Mouse (Mus musculus) forebrain, embryonic 10.5 days (tissue): Measurements from ENCODE around the gene Trim31. TPM values are rescaled to one million over a fixed set of nuclear protein-coding genes. Genes with fewer than 3 reads are reported as not detected.
A peak's percentile ranks its signal among the peaks of the same experiment; 100 is the strongest.

Experiments used
- DNase-seq: peaks from one replicate; pipeline ENCODE4 v3.0.0-alpha.2; 2017; ENCODE audit warnings: low spot score; ENCODE audit errors: extremely low spot score
- H3K27ac ChIP-seq: fragments of 300-500 bp; sonication (generic); 2 replicates; pipeline ENCODE4 v1.5.1; 2016; ENCODE audit warnings: mild to moderate bottlenecking
- H3K27me3 ChIP-seq: fragments of 300-500 bp; sonication (generic); 2 replicates; pipeline ENCODE4 v1.6.1; 2016; ENCODE audit warnings: mild to moderate bottlenecking; ENCODE audit not compliant: poor library complexity, severe bottlenecking
- H3K36me3 ChIP-seq: fragments of 300-500 bp; sonication (generic); replicated peaks from 2 replicates; pipeline ENCODE4 v1.6.1; 2016; ENCODE audit warnings: mild to moderate bottlenecking, moderate library complexity
- H3K4me1 ChIP-seq: fragments of 300-500 bp; sonication (generic); 2 replicates; pipeline ENCODE4 v1.6.1; 2016
- H3K4me3 ChIP-seq: fragments of 300-500 bp; sonication (generic); 2 replicates; pipeline ENCODE4 v1.5.1; 2016; ENCODE audit warnings: mild to moderate bottlenecking, moderate library complexity
- H3K9me3 ChIP-seq: fragments of 300-500 bp; sonication (generic); 2 replicates; pipeline ENCODE4 v1.6.1; 2016; ENCODE audit warnings: mild to moderate bottlenecking, moderate library complexity
- WGBS: fragments of 180-500 bp; shearing (Covaris S2); methylation state at CpG from one replicate; pipeline ENCODE4 v1.1.7; 2016; 5-methylcytosine and 5-hydroxymethylcytosine counted together
- polyA plus RNA-seq: library from polyadenylated mRNA; unstranded; fragments of >200 nt; fragmentation: Nextera tagmentation; extraction: Ambion mirVana; gene quantifications from 2 replicates; pipeline ENCODE4 v1.2.1, GENCODE M21; 2016

Trim31 gene
- polyA plus RNA-seq, 1 experiment from 2014 or later = not detected

DNA sequence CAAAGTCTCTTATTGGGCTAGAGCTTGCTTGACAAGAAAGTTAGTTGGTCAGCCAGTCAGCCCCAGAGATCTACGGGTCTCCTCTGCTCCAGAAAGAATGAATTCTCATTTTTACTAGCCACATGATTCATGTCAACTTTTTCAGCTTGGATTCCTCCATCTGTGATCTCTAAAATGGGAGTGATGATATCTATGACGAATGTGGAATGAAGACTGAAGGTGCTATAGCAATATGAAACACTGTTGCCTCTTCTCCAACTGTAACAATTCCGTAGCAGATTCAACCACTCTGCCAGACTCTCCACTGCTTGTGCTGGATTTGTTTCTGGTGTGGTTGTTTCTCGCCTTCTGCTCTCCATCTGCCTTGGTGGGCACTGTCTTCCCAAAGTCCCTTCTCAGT lies 33.2 kb downstream of the Trim31 start:
- DNase-seq = no peak
- H3K4me3 ChIP-seq = no peak overlapping the region
- WGBS = 81% methylated on average over 4 of the region's 4 CpGs
- H3K9me3 ChIP-seq = no peaks in the 10 kb centered on the region
- no peaks in the 10 kb centered on the region for H3K4me1 ChIP-seq
- H3K27ac ChIP-seq = no peak overlapping the region
- no peaks in the 10 kb centered on the region for H3K36me3 ChIP-seq
- H3K27me3 ChIP-seq = no peaks in the 10 kb centered on the region

DNA sequence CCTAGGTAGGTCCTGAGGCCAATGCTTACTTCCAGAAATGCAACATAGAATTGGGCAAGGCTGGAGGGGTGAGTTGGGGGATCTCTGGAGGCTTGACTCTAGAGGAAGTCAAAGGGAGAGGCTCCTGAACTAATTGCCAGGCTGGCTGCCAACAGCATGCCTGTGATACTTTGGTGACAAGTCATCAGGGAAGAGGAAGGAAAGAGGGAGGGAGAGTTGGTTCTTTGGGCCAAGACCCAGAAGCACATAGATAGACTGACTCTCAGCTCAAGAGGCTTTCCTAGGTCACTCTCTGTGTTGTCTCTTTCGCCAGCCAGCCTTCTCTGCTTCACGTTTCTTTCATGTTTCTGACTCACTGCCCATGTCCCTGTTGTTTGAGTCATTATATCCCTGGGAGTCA lies 33.9 kb downstream of the Trim31 start:
- no peak overlapping the region for H3K27ac ChIP-seq
- H3K27me3 ChIP-seq = no peaks in the 10 kb centered on the region
- no peak overlapping the region for H3K4me3 ChIP-seq

GRCm38 (mm10) chr17:36938056-36938455 lies 40.1 kb downstream of the Trim31 start:
- Histone ChIP-seq H3K4me1 (peaks cover 7% of the 10 kb centered on the region), H3K4me3 (no peak overlapping the region), H3K9me3 (no peaks in the 10 kb centered on the region), H3K27me3 (peaks cover 31% of the 10 kb centered on the region), H3K27ac (no peak overlapping the region), H3K36me3 (no peaks in the 10 kb centered on the region)
- WGBS = 83% methylated on average over 2 of the region's 2 CpGs
- DNase-seq = no peak

More for the DNA sequence above, 33.9 kb downstream of the Trim31 start:
- no peak for DNase-seq
- H3K9me3 ChIP-seq = no peaks in the 10 kb centered on the region
- no peaks in the 10 kb centered on the region for H3K36me3 ChIP-seq
- H3K4me1 ChIP-seq = no peaks in the 10 kb centered on the region
- WGBS = 79% methylated on average over 2 of the region's 2 CpGs

DNA sequence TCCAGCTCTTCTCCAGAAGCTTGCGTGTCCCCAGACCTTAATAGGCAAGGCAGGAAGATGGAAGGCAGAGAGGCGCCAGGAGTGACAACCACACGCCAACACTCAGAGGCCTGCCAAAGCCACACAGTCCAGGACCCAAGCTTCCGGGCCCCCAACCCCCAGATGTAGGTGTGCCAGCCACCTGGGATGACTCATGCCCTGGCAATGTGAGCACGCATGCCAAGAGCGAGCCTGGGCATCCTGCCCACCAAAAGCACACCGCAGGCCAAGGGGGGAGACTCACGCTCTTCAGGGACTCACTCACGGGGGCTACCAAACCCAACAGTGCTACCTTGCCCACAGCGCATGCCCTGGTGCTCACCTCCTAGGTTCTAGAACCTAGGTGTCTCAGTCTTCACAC lies 44.5 kb downstream of the Trim31 start:
- H3K4me3 ChIP-seq = peak overlapping the region; percentile 49
- H3K9me3 ChIP-seq = no peaks in the 10 kb centered on the region
- H3K36me3 ChIP-seq = no peaks in the 10 kb centered on the region
- H3K27me3 ChIP-seq = peaks cover 74% of the 10 kb centered on the region
- WGBS = 53% methylated on average over 10 of the region's 10 CpGs
- DNase-seq = no peak
- no peak overlapping the region for H3K27ac ChIP-seq
- peaks cover 28% of the 10 kb centered on the region for H3K4me1 ChIP-seq

DNA sequence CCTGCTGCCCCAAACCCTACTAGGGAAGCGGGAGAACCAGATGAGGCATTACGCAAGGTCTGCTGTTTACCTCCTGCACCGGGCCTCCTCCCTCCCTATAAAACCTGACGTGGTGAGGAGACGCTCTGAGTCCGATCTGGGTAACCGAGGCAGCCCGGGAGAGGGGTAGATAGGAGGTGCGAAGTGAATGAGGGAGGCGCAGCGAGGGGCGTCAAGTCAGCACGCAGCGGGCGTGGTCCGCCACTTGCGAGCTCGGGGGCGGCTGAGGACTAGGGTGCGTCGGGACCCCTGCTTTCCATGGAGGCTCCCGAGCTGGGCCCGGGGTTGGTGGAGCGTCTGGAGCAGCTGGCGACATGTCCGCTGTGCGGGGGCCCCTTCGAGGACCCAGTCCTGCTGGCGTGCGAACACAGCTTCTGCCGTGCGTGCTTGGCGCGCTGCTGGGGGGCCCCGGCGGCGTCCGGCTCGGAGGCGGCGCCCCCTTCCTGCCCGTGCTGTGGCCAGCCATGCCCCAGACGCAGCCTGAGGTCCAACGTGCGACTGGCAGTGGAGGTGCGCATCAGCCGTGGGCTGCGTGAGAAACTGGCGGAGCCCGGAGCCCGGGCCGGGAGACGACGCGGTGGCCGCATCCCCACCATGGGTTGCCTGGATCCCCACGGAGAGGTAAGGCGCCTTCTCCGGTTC lies 45.0 kb downstream of the Trim31 start, which contains the start of gene Rnf39:
Rnf39 (plus strand) TSS at position 128 of the 681 bp plus-strand sequence.
- peak within 1 kb of the TSS; percentile 49 for H3K4me3 ChIP-seq
- H3K27ac ChIP-seq = no peak within 1 kb of the TSS
- H3K27me3 ChIP-seq = peaks cover 79% of the 10 kb centered on the region
- no peaks in the 10 kb centered on the region for H3K9me3 ChIP-seq
- H3K36me3 ChIP-seq = no peaks in the 10 kb centered on the region
- DNase-seq = no peak
- 4% methylated on average over 57 of the region's 59 CpGs for WGBS
- H3K4me1 ChIP-seq = peaks cover 33% of the 10 kb centered on the region

- Histone ChIP-seq H3K9me3 (no peaks in the 10 kb centered on the region), H3K36me3 (peaks cover 7% of the 10 kb centered on the region), H3K4me3 (peak overlapping the region; percentile 49; the same call in 1 of the 2 replicates), H3K4me1 (peaks cover 34% of the 10 kb centered on the region), H3K27me3 (peaks cover 86% of the 10 kb centered on the region), H3K27ac (no peak overlapping the region)
- WGBS = 24% methylated on average over 5 of the region's 5 CpGs
- no peak for DNase-seq
Measured at GRCm38 (mm10) chr17:36943691-36944090, 45.8 kb downstream of the Trim31 start.

DNA sequence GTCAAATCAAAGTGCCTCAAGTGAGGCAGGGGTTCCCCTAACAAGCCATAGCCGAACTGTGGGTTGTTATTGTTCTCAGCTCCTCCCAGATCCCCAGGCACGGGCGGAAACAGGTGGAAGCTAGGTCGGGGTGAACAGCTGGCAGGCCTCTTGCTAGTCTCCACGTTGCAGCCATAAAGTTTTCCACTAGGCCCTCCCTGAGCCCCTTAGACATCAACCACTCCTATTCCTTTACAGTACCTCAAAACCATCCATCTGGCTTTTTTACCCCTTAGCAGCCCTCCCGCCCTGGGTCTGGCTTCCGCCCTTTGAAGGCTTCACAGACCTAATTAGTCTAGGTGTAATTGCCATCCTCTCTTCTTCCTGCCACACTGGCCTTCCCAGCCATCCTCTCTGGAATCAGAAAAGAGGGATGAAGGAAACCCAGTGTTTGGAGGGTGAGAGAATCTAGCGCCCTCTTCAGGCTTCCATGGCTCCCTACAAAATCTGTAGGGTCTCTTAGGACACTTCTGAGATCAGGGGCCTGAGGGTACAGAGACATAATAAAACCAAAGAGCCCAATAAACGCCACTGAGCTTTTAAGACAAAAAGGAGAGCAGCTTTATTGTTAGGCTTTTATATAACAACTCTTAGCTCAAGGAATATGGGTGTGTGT lies 46.3 kb downstream of the Trim31 start:
- Histone ChIP-seq H3K27ac (no peak overlapping the region), H3K27me3 (peaks cover 92% of the 10 kb centered on the region), H3K4me3 (no peak overlapping the region), H3K36me3 (peaks cover 12% of the 10 kb centered on the region), H3K4me1 (peaks cover 34% of the 10 kb centered on the region), H3K9me3 (no peaks in the 10 kb centered on the region)
- 22% methylated on average over 8 of the region's 9 CpGs for WGBS
- DNase-seq = no peak

DNA sequence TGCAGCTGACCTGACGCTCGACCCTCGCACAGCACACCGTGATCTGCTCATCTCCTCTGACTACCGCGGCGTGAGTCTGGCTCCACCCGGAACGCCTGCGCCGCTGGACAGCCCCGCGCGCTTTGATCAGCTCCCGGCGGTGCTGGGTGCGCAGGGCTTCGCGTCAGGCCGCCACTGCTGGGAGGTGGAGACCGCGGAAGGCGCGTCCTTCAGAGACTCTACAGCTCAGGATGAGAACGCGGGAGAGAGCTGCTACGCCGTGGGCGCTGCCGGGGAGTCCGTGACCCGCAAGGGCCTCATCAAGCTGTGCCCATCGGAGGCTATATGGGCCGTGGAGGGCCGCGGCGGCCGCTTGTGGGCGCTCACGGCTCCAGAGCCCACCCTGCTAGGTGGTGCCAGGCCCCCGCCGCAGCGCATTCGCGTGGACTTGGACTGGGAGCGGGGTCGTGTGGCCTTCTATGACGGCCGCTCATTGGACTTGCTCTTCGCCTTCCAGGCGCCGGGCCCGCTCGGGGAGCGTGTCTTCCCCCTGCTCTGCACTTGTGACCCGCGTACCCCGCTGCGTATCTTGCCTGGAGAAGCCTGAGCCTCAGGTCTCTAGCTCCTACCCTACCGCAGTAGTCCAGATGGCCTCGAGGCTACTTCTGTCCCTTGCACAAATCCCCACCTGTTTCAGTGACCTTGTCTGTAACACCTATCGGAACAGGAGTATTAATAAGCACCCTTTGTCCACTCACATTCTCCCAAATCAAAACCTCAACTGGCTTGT lies 49.3 kb downstream of the Trim31 start:
- Histone ChIP-seq H3K36me3 (peaks cover 17% of the 10 kb centered on the region), H3K4me3 (peak overlapping the region; percentile 67), H3K9me3 (no peaks in the 10 kb centered on the region), H3K27me3 (peaks cover 70% of the 10 kb centered on the region), H3K4me1 (peaks cover 50% of the 10 kb centered on the region), H3K27ac (peak overlapping the region; percentile 83)
- WGBS = under 1% methylated on average over 62 of the region's 62 CpGs
- peak; percentile 66 for DNase-seq

GRCm38 (mm10) chr17:36948286-36948685 lies 50.4 kb downstream of the Trim31 start:
- Histone ChIP-seq H3K4me1 (peaks cover 42% of the 10 kb centered on the region), H3K27ac (no peak overlapping the region), H3K27me3 (peaks cover 59% of the 10 kb centered on the region), H3K36me3 (peaks cover 20% of the 10 kb centered on the region), H3K4me3 (no peak overlapping the region), H3K9me3 (no peaks in the 10 kb centered on the region)
- 84% methylated on average over 1 of the region's 1 CpGs for WGBS
- DNase-seq = no peak

DNA sequence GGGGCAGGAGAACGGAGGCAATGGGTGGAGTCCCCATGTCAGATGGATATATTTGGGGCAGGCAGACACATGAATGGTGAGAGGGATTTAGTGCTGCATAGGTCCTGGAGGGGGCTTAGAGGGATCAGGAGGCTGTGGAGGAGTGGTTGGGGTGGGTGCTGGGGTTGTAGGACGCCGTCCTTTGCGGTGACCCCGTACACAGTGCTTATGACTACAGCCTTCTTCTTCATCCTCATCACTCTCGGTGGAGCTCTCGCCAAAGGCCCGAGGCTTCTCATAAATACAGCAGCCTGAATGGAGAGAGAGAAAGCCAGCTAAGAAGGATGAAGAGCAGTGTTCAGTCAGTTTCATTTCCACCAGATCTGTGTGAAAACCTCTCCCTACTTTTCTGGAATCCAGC lies 51.3 kb downstream of the Trim31 start:
- Histone ChIP-seq H3K4me1 (peaks cover 32% of the 10 kb centered on the region), H3K27ac (no peak overlapping the region), H3K9me3 (no peaks in the 10 kb centered on the region), H3K36me3 (peaks cover 29% of the 10 kb centered on the region), H3K27me3 (peaks cover 50% of the 10 kb centered on the region), H3K4me3 (no peak overlapping the region)
- no peak for DNase-seq
- WGBS = 96% methylated on average over 8 of the region's 8 CpGs

GRCm38 (mm10) chr17:36950981-36951947 lies 53.3 kb downstream of the Trim31 start, which contains the start of gene Ppp1r11:
Gene Ppp1r11, minus strand, starts transcription at chr17:36951741.
- peak within 1 kb of the TSS; percentile 90 for H3K27ac ChIP-seq
- peaks cover 47% of the 10 kb centered on the region for H3K36me3 ChIP-seq
- H3K27me3 ChIP-seq = peaks cover 30% of the 10 kb centered on the region
- H3K4me1 ChIP-seq = peaks cover 31% of the 10 kb centered on the region
- H3K9me3 ChIP-seq = no peaks in the 10 kb centered on the region
- peak; percentile 98 for DNase-seq
- H3K4me3 ChIP-seq = peak within 1 kb of the TSS; percentile 75
- 2% methylated on average over 36 of the region's 36 CpGs for WGBS

GRCm38 (mm10) chr17:36952631-36953030 lies 54.7 kb downstream of the Trim31 start:
- Histone ChIP-seq H3K27ac (no peak overlapping the region), H3K4me1 (peaks cover 24% of the 10 kb centered on the region), H3K4me3 (no peak overlapping the region), H3K9me3 (no peaks in the 10 kb centered on the region), H3K27me3 (peaks cover 17% of the 10 kb centered on the region), H3K36me3 (peaks cover 52% of the 10 kb centered on the region)
- DNase-seq = no peak
- WGBS = 88% methylated on average over 2 of the region's 2 CpGs
